Mouse (Mus musculus) liver, embryonic 11.5 days (tissue): ENCODE data around the gene Mat2a. TPM values are rescaled to one million over a fixed set of nuclear protein-coding genes. Genes with fewer than 3 reads are reported as not detected.

Source experiments
- ATAC-seq: fragments of 200-750 bp; cut with Nextera tagmentation; replicated peaks from 2 replicates; pipeline ENCODE4 v1.8.0; 2017; ENCODE audit warnings: moderate number of reproducible peaks, mild to moderate bottlenecking, moderate TSS enrichment, moderate library complexity; ENCODE audit not compliant: low FRiP score
- DNase-seq: peaks from one replicate; pipeline ENCODE4 v3.0.0-alpha.2; 2017; ENCODE audit warnings: low spot score
- H3K27ac ChIP-seq: fragments of 300-500 bp; sonication (generic); 2 replicates; pipeline ENCODE4 v1.5.1; 2014; ENCODE audit warnings: mild to moderate bottlenecking, low read depth, low read length, control low read depth
- H3K27me3 ChIP-seq: fragments of 300-500 bp; sonication (generic); replicated peaks from 2 replicates; pipeline ENCODE4 v1.6.1; 2014; ENCODE audit warnings: low read length, mixed read lengths; ENCODE audit not compliant: control insufficient read depth, insufficient read depth
- H3K36me3 ChIP-seq: fragments of 300-500 bp; sonication (generic); 2 replicates; pipeline ENCODE4 v1.6.1; 2014; ENCODE audit warnings: mild to moderate bottlenecking, low read length, moderate library complexity, mixed read lengths; ENCODE audit not compliant: control insufficient read depth, insufficient read depth
- H3K4me1 ChIP-seq: fragments of 300-500 bp; sonication (generic); replicated peaks from 2 replicates; pipeline ENCODE4 v1.6.1; 2014; ENCODE audit warnings: low read length, mixed read lengths; ENCODE audit not compliant: control insufficient read depth, insufficient read depth
- H3K4me2 ChIP-seq: fragments of 300-500 bp; sonication (generic); 2 replicates; pipeline ENCODE4 v1.6.1; 2014; ENCODE audit warnings: mild to moderate bottlenecking, control low read depth, moderate library complexity
- H3K4me3 ChIP-seq: fragments of 300-500 bp; sonication (generic); 2 replicates; pipeline ENCODE4 v1.5.1; 2014; ENCODE audit warnings: low read depth, low read length, control low read depth
- H3K9ac ChIP-seq: fragments of 300-500 bp; sonication (generic); 2 replicates; pipeline ENCODE4 v1.6.1; 2014; ENCODE audit warnings: low read depth, low read length, control low read depth
- H3K9me3 ChIP-seq: fragments of 300-500 bp; sonication (generic); 2 replicates; pipeline ENCODE4 v1.6.1; 2016; ENCODE audit warnings: low read length, inconsistent platforms, mixed read lengths; ENCODE audit not compliant: control insufficient read depth
- WGBS: fragments of 180-500 bp; shearing (Covaris S2); extraction: QIAGEN DNeasy Blood & Tissue Kit; methylation state at CpG from one replicate; pipeline ENCODE4 v1.1.7; 2014; 5-methylcytosine and 5-hydroxymethylcytosine counted together
- polyA plus RNA-seq: library from polyadenylated mRNA; unstranded; fragments of >200 nt; fragmentation: Nextera tagmentation; extraction: Ambion mirVana; gene quantifications from 2 replicates; pipeline ENCODE4 v1.2.1, GENCODE M21; 2014

Gene Mat2a
- polyA plus RNA-seq, 1 experiment from 2014 or later: 426 TPM

DNA sequence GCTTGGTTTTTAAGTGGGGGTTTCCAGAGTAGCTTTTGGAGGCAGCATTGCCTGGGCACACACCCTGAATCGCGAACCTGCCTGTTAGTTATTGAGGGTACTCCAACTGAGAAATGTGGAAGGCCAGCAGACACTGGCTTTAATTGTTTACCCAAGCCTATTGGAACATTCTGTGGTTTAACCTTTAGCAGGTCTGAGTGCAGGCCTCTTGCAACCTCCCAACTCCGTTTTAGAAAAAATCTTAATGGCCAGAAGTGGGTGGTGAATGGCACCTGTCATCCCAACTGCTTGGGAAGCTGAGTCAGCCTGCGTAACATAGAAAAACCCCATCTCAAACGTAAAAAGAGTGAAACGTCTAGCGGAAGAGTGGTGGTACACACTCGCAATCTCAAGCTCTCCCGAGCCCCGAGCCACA is 42.5 kb downstream of the Mat2a start:
- H3K36me3 ChIP-seq: no peaks in the 10 kb centered on the region; the same call in 1 of the 2 replicates
- no peaks in the 10 kb centered on the region for H3K27me3 ChIP-seq
- WGBS: 80% methylated on average over 10 of the region's 10 CpGs
- peaks cover 8% of the 10 kb centered on the region for H3K4me1 ChIP-seq
- H3K4me3 ChIP-seq: no peak overlapping the region
- H3K4me2 ChIP-seq: no peak overlapping the region
- no peak overlapping the region for H3K9ac ChIP-seq
- ATAC-seq: no peak
- H3K27ac ChIP-seq: peak overlapping the region; percentile 28; the same call in 1 of the 2 replicates
- H3K9me3 ChIP-seq: no peaks in the 10 kb centered on the region
- DNase-seq: no peak

DNA sequence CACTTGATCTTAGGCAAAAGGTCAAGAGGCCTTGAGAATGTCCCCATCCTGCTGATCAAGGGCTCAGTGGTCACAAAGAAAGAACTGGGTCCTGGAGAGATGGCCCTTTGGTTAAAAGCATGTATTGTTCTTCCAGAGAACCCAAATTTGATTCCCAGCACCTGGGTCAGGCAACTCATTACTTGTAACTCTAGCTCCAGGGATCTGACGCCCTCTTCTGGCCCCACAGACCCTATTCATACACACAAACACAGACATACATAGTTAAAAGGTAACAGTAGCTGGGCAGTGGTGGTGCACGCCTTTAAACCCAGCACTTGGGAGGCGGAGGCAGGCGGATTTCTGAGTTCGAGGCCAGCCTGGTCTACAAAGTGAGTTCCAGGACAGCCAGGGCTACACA is 47.0 kb downstream of the Mat2a start:
- H3K36me3 ChIP-seq: no peaks in the 10 kb centered on the region; the same call in 1 of the 2 replicates
- H3K9me3 ChIP-seq: no peaks in the 10 kb centered on the region
- H3K27ac ChIP-seq: peak overlapping the region; percentile 28; the same call in 1 of the 2 replicates
- peaks cover 23% of the 10 kb centered on the region for H3K4me1 ChIP-seq
- no peak overlapping the region for H3K4me3 ChIP-seq
- peak overlapping the region; percentile 69 for H3K4me2 ChIP-seq
- ATAC-seq (no peak), DNase-seq (no peak)
- no peaks in the 10 kb centered on the region for H3K27me3 ChIP-seq
- no peak overlapping the region for H3K9ac ChIP-seq
- whole genome bisulfite sequencing: 93% methylated on average over 5 of the region's 5 CpGs

DNA sequence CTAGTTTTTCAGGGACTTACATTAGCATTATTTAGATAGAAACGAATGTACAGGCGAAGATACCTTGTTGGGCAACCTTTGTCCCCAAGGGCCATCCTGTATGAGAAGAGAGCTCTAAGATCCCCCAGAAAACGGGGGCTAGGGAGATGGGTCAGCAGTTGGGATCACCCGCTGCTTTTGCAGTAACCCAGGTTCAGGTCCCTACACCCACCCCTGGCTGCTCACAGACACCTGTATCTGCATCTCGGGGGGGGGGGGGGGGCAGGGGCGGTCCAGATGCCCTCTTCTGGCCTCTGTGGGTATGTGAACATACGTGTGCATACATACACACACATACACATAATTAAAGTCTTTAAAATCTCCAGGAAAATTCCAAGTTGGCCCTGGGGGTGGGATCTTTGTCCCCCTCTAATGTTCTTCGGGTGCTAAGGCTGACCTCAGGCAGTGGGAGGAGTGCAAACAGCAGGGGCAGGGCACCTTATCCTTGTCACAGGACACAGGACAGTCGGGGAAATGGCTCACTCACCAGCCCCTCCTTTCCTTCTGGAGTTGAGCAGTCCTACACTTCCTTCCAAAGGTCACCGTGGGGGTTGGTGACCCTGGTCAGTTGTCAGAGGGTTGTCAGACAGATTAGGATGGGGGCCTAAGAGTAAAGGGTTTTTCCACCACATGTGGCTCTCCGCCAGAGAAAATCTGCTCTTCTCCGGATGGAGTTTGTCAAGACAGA is 48.4 kb downstream of the Mat2a start:
- DNase-seq (peak; percentile 70), ATAC-seq (peak; percentile 70)
- H3K36me3 ChIP-seq: no peaks in the 10 kb centered on the region; the same call in 1 of the 2 replicates
- no peaks in the 10 kb centered on the region for H3K27me3 ChIP-seq
- peak overlapping the region; percentile 88 for H3K9ac ChIP-seq
- peaks cover 27% of the 10 kb centered on the region for H3K4me1 ChIP-seq
- peak overlapping the region; percentile 77 for H3K4me3 ChIP-seq
- H3K4me2 ChIP-seq: peak overlapping the region; percentile 69
- WGBS: 6% methylated on average over 12 of the region's 12 CpGs
- no peaks in the 10 kb centered on the region for H3K9me3 ChIP-seq
- H3K27ac ChIP-seq: peak overlapping the region; percentile 100

DNA sequence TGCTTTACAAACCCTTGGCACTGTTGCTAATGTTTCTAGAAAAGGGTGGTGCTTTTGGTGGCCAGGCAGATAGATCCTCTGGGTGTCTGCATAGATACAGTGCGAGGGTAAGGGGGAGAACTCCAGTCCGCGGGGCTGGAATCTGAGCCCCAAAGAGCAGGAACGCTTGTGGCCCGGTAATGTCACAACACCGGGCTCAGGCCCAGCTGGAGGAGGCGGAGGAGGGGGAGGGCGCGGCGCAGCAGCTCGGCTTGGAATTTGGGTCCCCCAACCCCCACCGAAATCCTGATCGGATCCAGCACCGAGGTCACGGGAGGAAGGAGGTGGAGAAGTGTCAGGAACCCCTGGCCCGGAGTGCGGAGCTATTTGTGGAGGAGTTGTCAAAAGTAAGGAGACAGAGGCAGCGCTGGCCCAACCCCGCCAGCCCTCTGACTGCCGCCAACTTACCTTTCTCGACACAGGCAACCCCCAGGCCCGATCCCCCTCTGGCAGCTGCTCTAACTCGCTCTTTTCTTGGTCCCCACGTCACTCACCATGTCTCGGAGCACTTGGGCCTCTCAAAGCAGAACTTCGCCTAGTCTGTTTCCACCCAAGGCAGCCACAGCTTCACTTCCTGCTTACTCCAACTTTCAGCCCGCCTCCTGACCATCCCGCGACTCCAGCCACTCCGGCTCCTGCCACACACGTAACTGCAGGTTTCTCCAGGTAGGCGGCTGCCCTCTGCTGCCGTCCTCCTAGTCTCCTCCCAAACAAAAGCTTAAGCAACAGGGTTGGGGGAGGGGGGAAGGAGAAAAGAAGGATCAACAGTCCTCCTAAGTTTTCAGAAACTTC is 49.2 kb downstream of the Mat2a start, which contains the start of gene Vamp8:
TSS of gene Vamp8 (minus strand) at position 763 of the 831 bp plus-strand sequence.
- no peaks in the 10 kb centered on the region for H3K9me3 ChIP-seq
- WGBS: under 1% methylated on average over 33 of the region's 33 CpGs
- peaks cover 35% of the 10 kb centered on the region for H3K4me1 ChIP-seq
- peak within 1 kb of the TSS; percentile 69 for H3K4me2 ChIP-seq
- H3K4me3 ChIP-seq: peak within 1 kb of the TSS; percentile 77
- DNase-seq (peak; percentile 83), ATAC-seq (peak; percentile 34)
- peak within 1 kb of the TSS; percentile 88 for H3K9ac ChIP-seq
- H3K27me3 ChIP-seq: no peaks in the 10 kb centered on the region
- H3K36me3 ChIP-seq: peaks cover 4% of the 10 kb centered on the region; the same call in 1 of the 2 replicates
- peak within 1 kb of the TSS; percentile 100 for H3K27ac ChIP-seq

DNA sequence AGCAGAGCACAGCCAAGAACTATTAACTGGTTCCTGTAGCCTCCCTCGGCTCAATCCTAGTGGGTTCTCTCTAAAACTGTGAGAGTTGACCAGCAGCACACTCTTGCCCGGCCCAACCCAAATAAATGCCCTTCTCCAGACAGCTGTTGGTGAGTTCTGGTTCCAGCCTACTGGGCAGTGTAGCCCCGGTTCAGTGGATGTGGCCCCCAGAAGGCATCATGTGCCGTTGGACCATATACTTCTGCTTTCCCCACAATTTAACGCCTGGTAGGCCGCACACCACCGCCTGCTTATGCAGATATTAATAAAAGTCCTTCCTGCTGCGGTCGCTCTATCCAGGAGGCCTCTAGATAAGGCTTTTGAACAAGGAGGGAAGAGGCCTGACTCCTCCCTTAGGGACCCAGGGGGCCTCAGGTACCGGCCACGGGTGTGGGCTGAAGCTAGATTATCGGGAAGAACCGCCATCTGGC is 49.9 kb downstream of the Mat2a start:
- 8% methylated on average over 13 of the region's 13 CpGs for WGBS
- H3K36me3 ChIP-seq: peaks cover 7% of the 10 kb centered on the region; the same call in 1 of the 2 replicates
- peak; percentile 91 for ATAC-seq

DNA sequence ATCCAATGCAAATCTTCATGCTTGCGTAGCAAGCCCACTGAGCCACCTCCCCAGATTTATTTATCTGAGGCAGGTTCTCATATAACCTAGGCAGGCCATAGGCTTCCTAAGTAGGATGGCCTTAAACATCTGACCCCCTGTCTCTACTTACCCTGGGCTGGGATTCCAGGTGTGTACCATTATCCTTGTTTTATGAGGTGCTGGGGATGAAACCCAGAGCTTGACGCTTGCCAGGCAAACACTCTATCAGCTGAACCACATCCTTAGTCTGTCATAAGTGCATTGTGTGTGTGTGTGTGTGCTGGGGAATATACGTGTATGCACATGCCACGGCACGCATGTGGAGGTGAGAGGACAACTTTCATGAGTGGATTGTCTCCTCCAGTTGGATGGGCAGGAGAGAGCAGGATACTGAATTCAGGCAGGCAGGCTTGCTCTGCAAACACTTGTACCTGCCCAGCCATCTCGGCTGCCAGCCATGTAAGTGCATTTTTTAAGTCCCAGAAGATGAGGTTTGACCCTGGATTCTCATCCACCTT is 50.5 kb downstream of the Mat2a start:
- peak overlapping the region; percentile 69 for H3K4me2 ChIP-seq
- H3K27ac ChIP-seq: peak overlapping the region; percentile 100
- no peaks in the 10 kb centered on the region for H3K9me3 ChIP-seq
- WGBS: 59% methylated on average over 6 of the region's 6 CpGs
- H3K9ac ChIP-seq: peak overlapping the region; percentile 88
- H3K4me3 ChIP-seq: peak overlapping the region; percentile 77
- ATAC-seq (no peak), DNase-seq (no peak)
- peaks cover 7% of the 10 kb centered on the region; the same call in 1 of the 2 replicates for H3K36me3 ChIP-seq
- H3K4me1 ChIP-seq: peaks cover 46% of the 10 kb centered on the region
- no peaks in the 10 kb centered on the region for H3K27me3 ChIP-seq

More for the DNA sequence above, 49.9 kb downstream of the Mat2a start:
- peak overlapping the region; percentile 100 for H3K27ac ChIP-seq
- H3K9ac ChIP-seq: peak overlapping the region; percentile 88
- no peaks in the 10 kb centered on the region for H3K27me3 ChIP-seq
- no peak for DNase-seq
- no peaks in the 10 kb centered on the region for H3K9me3 ChIP-seq
- H3K4me3 ChIP-seq: peak overlapping the region; percentile 77
- H3K4me1 ChIP-seq: peaks cover 41% of the 10 kb centered on the region
- peak overlapping the region; percentile 69 for H3K4me2 ChIP-seq

DNA sequence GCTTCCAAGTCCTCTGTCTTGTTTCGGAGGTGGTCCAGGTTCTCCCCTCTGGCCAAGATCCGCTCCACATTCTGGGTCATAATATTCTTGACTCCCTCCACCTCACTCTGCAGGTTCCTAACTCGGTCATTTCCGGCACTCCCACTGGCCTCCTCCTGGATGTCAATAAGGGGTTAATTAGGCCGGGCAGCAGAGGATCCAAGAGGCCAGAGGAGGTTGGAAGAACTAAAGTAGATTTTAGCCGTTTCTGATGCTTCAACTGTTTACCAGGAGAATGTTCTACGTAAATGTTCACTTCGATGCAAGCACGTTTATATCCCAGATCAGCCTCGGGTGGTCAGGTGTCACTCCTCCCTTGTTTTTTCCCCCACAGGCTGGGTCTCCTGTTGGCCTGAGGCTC is 51.1 kb downstream of the Mat2a start:
- peak overlapping the region; percentile 100 for H3K27ac ChIP-seq
- H3K36me3 ChIP-seq: peaks cover 7% of the 10 kb centered on the region; the same call in 1 of the 2 replicates

DNA sequence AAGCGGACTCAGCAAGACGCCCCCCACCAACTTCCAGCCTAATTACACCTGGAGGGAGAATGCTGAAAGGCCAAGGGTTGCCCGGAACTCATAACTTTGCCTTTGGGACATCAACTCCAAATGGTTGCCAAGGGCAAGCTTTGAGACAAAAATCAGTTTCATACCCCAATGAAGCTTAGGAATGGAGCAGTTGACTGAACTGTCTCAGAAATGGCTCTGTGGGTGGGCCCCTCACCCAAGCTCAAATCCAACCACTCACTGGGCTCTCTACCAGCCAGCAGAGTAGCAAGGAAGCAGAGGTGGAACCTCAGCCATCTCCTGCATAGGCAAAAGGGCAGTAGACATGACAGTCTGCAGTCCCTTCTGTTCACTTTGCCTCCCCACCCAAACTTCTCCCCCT is 51.5 kb downstream of the Mat2a start:
- H3K27me3 ChIP-seq: no peaks in the 10 kb centered on the region
- peak overlapping the region; percentile 88 for H3K9ac ChIP-seq
- no peak for DNase-seq
- H3K4me1 ChIP-seq: peaks cover 55% of the 10 kb centered on the region
- no peak for ATAC-seq
- WGBS: 86% methylated on average over 3 of the region's 3 CpGs
- H3K36me3 ChIP-seq: peaks cover 7% of the 10 kb centered on the region; the same call in 1 of the 2 replicates
- peak overlapping the region; percentile 77 for H3K4me3 ChIP-seq
- peak overlapping the region; percentile 100 for H3K27ac ChIP-seq
- peak overlapping the region; percentile 69 for H3K4me2 ChIP-seq
- no peaks in the 10 kb centered on the region for H3K9me3 ChIP-seq

More for the DNA sequence above, 51.1 kb downstream of the Mat2a start:
- no peak for DNase-seq
- no peak for ATAC-seq
- 64% methylated on average over 10 of the region's 10 CpGs for WGBS
- Histone ChIP-seq H3K27me3 (no peaks in the 10 kb centered on the region), H3K9ac (peak overlapping the region; percentile 88), H3K4me1 (peaks cover 51% of the 10 kb centered on the region), H3K4me2 (peak overlapping the region; percentile 69), H3K9me3 (no peaks in the 10 kb centered on the region), H3K4me3 (peak overlapping the region; percentile 77)
